Mouse (Mus musculus): ENCODE data around the gene Adad1. TPM values are rescaled to one million over a fixed set of nuclear protein-coding genes. Genes with fewer than 3 reads are reported as not detected.

The Adad1 gene
- total RNA-seq, 4 experiments from 2014 or later = not detected

- DNase-seq (ENCODE audit: low spot score in 2 of 2) = no peak
These were observed 106.0 kb downstream of the Adad1 start for GRCm38 (mm10) chr3:37169283-37169682.

Other genes with a start within 250 kb of the Adad1 start
- 100 to 1,000 TPM in 1 of 4 experiments, 10 to 100 TPM in 3; 84.4 to 112 (median 91.6) TPM for gene 4932438A13Rik, start 200.4 kb upstream of the Adad1 start, total RNA-seq (2022)
- gene Il2, start 62.4 kb downstream of the Adad1 start, total RNA-seq (2022) = not detected
- gene Il21, start 169.1 kb downstream of the Adad1 start, total RNA-seq (2022) = under 1 TPM in 1 of 4 experiments, not detected in 3; 0.17 TPM
- 1 to 10 TPM; 5.2 to 6.5 (median 6.3) TPM for gene Bbs12, start 249.0 kb downstream of the Adad1 start, total RNA-seq (2022)
- 10 to 100 TPM in 3 of 4 experiments, 1 to 10 TPM in 1; 8.8 to 17.9 (median 14.4) TPM for gene Cetn4, start 249.2 kb downstream of the Adad1 start, total RNA-seq (2022)